In genomic region chr12:20614766-20615165, GRCm38 (mm10) we compare ENCODE assay signal across 8 mouse cellular contexts.
DNase-seq lines count a peak whose midpoint lies in the region; ATAC-seq lines count a peak whose summit lies in the region.
"Not testable (repeated sequence)": the region's sequence is repeated elsewhere in the genome, so short reads cannot be mapped to it uniquely, and the experiment has no call there.

No protein-coding gene starts in this region.

- not testable (repeated sequence) for ATAC-seq in hindbrain, embryonic 14.5 days (ENCODE audit: low FRiP score); liver, embryonic 15.5 days (ENCODE audit: insufficient read depth); neural tube, embryonic 13.5 days (ENCODE audit: low read depth); stomach, embryonic 16.5 days (ENCODE audit: insufficient read depth, low FRiP score)

- H3K4me2 ChIP-seq in hindbrain, embryonic 14.5 days (replicated peaks); stomach, embryonic 16.5 days (ENCODE audit: low read depth, low read length): not testable (repeated sequence)
- peak overlapping the region; percentile 36; the same call in 1 of the 2 replicates for H3K4me2 ChIP-seq in liver, embryonic 15.5 days
- peak overlapping the region; percentile 36 for H3K4me2 ChIP-seq in neural tube, embryonic 13.5 days

- H3K27ac ChIP-seq in hindbrain, embryonic 14.5 days; liver, embryonic 15.5 days (replicated peaks); neural tube, embryonic 13.5 days (replicated peaks); stomach, embryonic 16.5 days (ENCODE audit: low read length): not testable (repeated sequence)

- not testable (repeated sequence) for H3K4me1 ChIP-seq in hindbrain, embryonic 14.5 days (replicated peaks; ENCODE audit: control insufficient read depth, insufficient read depth, low read length); liver, embryonic 15.5 days (replicated peaks); neural tube, embryonic 13.5 days (replicated peaks); stomach, embryonic 16.5 days (ENCODE audit: control insufficient read depth, insufficient read depth, low read length)

- H3K9me3 ChIP-seq in hindbrain, embryonic 14.5 days (ENCODE audit: control insufficient read depth, low read length); liver, embryonic 15.5 days (replicated peaks); neural tube, embryonic 13.5 days; stomach, embryonic 16.5 days (replicated peaks; ENCODE audit: control insufficient read depth, low read length): not testable (repeated sequence)

- not testable (repeated sequence) for H3K36me3 ChIP-seq in hindbrain, embryonic 14.5 days (replicated peaks; ENCODE audit: control insufficient read depth, insufficient read depth); liver, embryonic 15.5 days (replicated peaks); neural tube, embryonic 13.5 days; stomach, embryonic 16.5 days (ENCODE audit: control insufficient read depth, insufficient read depth, low read length)

- H3K9ac ChIP-seq in hindbrain, embryonic 14.5 days: peak overlapping the region; percentile 42; the same call in 1 of the 2 replicates
- not testable (repeated sequence) for H3K9ac ChIP-seq in liver, embryonic 15.5 days; neural tube, embryonic 13.5 days; stomach, embryonic 16.5 days (ENCODE audit: low read length)

- DNase-seq in T-cell, adult 2 months (ENCODE audit: low spot score): peak; percentile 56
- peak; percentile 75 for DNase-seq in embryo, embryonic 10.5 days (ENCODE audit: low spot score)
- DNase-seq in gastrocnemius, postnatal 10 days: peak; percentile 68
- peak; percentile 76 for DNase-seq in hindbrain, embryonic 14.5 days (ENCODE audit: low spot score)
- peak; percentile 51 to 60 for DNase-seq in layer of hippocampus, adult 8-10 months (ENCODE audit: low spot score in 2 of 2)

- H3K4me3 ChIP-seq in hindbrain, embryonic 14.5 days (replicated peaks; ENCODE audit: low read length): peak overlapping the region; percentile 30
- peak overlapping the region; percentile 26 for H3K4me3 ChIP-seq in liver, embryonic 15.5 days (replicated peaks)
- H3K4me3 ChIP-seq in neural tube, embryonic 13.5 days: peak overlapping the region; percentile 41
- H3K4me3 ChIP-seq in stomach, embryonic 16.5 days (replicated peaks; ENCODE audit: low read length): peak overlapping the region; percentile 37

- 2% methylated on average over 27 of the region's 39 CpGs for WGBS in hindbrain, embryonic 14.5 days
- 0% methylated on average over 26 of the region's 39 CpGs for WGBS in liver, embryonic 15.5 days (ENCODE audit: insufficient replicate concordance)
- WGBS in neural tube, embryonic 13.5 days: 2% methylated on average over 8 of the region's 39 CpGs
- under 1% methylated on average over 25 of the region's 39 CpGs for WGBS in stomach, embryonic 16.5 days

- not testable (repeated sequence) for H3K27me3 ChIP-seq in hindbrain, embryonic 14.5 days (ENCODE audit: control insufficient read depth, insufficient read depth, low read length); liver, embryonic 15.5 days; neural tube, embryonic 13.5 days; stomach, embryonic 16.5 days (ENCODE audit: control insufficient read depth, insufficient read depth, low read length)
